Comparison of ENCODE assay signal across 9 mouse cellular contexts in genomic region chr11:112784347-112784902, GRCm38 (mm10). TPM values are rescaled to one million over a fixed set of nuclear protein-coding genes. Genes with fewer than 3 reads are reported as not detected.
DNase-seq lines count a peak whose midpoint lies in the region; ATAC-seq and TF ChIP-seq lines count a peak whose summit lies in the region.
"Had no signal": no experiment of that assay in that cellular context is flagged by ENCODE, and none has a peak within 500 bp of the region (broad histone marks: within the 10 kb centered on the region; RNA-seq: fewer than 3 reads in every experiment).

No protein-coding gene starts in this region.

- TF ChIP-seq EP300 in liver, postnatal 0 days (IDR thresholded peaks at IDR 0.05; ENCODE audit: low read depth) = no peak

- peaks cover 52% of the 10 kb centered on the region for H3K27me3 ChIP-seq in heart, embryonic 12.5 days (replicated peaks)
- no peaks in the 10 kb centered on the region for H3K27me3 ChIP-seq in forebrain, embryonic 16.5 days (replicated peaks; ENCODE audit: control insufficient read depth, insufficient read depth, low read length)
- peaks cover 60% of the 10 kb centered on the region for H3K27me3 ChIP-seq in liver, postnatal 0 days (ENCODE audit: insufficient read depth, low read length)

- H3K27ac ChIP-seq in heart, embryonic 12.5 days (ENCODE audit: poor library complexity, severe bottlenecking) = no peak overlapping the region
- peak overlapping the region; percentile 53 for H3K27ac ChIP-seq in forebrain, embryonic 16.5 days (ENCODE audit: low read length)
- H3K27ac ChIP-seq in liver, postnatal 0 days (ENCODE audit: low read depth) = no peak overlapping the region

- peak overlapping the region; percentile 87 for H3K4me2 ChIP-seq in heart, embryonic 12.5 days
- peak overlapping the region; percentile 80 for H3K4me2 ChIP-seq in forebrain, embryonic 16.5 days (ENCODE audit: low read length)
- peak overlapping the region; percentile 32 for H3K4me2 ChIP-seq in liver, postnatal 0 days (ENCODE audit: low read depth, low read length)

- peaks cover 43% of the 10 kb centered on the region for H3K4me1 ChIP-seq in heart, embryonic 12.5 days (replicated peaks)
- peaks cover 40% of the 10 kb centered on the region for H3K4me1 ChIP-seq in forebrain, embryonic 16.5 days (replicated peaks; ENCODE audit: control insufficient read depth, insufficient read depth, low read length)
- peaks cover 5% of the 10 kb centered on the region for H3K4me1 ChIP-seq in liver, postnatal 0 days (ENCODE audit: insufficient read depth)

- no peaks in the 10 kb centered on the region for H3K9me3 ChIP-seq in heart, embryonic 12.5 days (replicated peaks)
- H3K9me3 ChIP-seq in forebrain, embryonic 16.5 days (ENCODE audit: control insufficient read depth, low read length) = no peaks in the 10 kb centered on the region
- H3K9me3 ChIP-seq in liver, postnatal 0 days (ENCODE audit: low read length) = no peaks in the 10 kb centered on the region

- ATAC-seq in heart, embryonic 12.5 days (ENCODE audit: insufficient number of reproducible peaks, low FRiP score) = no peak
- no peak for ATAC-seq in forebrain, embryonic 16.5 days
- no peak for ATAC-seq in liver, postnatal 0 days

- peak overlapping the region; percentile 61 for H3K4me3 ChIP-seq in heart, embryonic 12.5 days
- H3K4me3 ChIP-seq in forebrain, embryonic 16.5 days (replicated peaks; ENCODE audit: low read length) = peak overlapping the region; percentile 58
- H3K4me3 ChIP-seq in liver, postnatal 0 days (ENCODE audit: low read depth, low read length) = peak overlapping the region; percentile 8; the same call in 1 of the 2 replicates

- DNase-seq in heart, adult 11 months = no peak
- peak; percentile 30 for DNase-seq in ES-CJ7 (ENCODE audit: low read depth, low spot score)
- no peak for DNase-seq in liver, postnatal 0 days
- no peak for DNase-seq in frontal cortex, postnatal 14 days (ENCODE audit: low spot score in 2 of 2)
- no peak for DNase-seq in left cerebral cortex, adult 9 months (ENCODE audit: low spot score in 2 of 2)
- no peak for DNase-seq in frontal cortex, postnatal 25 days (ENCODE audit: low spot score in 2 of 2)
- DNase-seq: cerebellum, adult 9-10 months had no signal

- H3K9ac ChIP-seq in heart, embryonic 12.5 days = peak overlapping the region; percentile 75
- H3K9ac ChIP-seq in forebrain, embryonic 16.5 days (replicated peaks; ENCODE audit: low read depth, low read length) = peak overlapping the region; percentile 56
- H3K9ac ChIP-seq in liver, postnatal 0 days (replicated peaks) = no peak overlapping the region

- WGBS in heart, embryonic 12.5 days = 3% methylated on average over 30 of the region's 30 CpGs
- WGBS in forebrain, embryonic 16.5 days = 2% methylated on average over 30 of the region's 30 CpGs
- 3% methylated on average over 28 of the region's 30 CpGs for WGBS in liver, postnatal 0 days (ENCODE audit: insufficient replicate concordance)

- TF ChIP-seq CTCF in liver, postnatal 0 days (IDR thresholded peaks at IDR 0.05; ENCODE audit: low read depth) = no peak

- no peaks in the 10 kb centered on the region for H3K36me3 ChIP-seq in heart, embryonic 12.5 days
- H3K36me3 ChIP-seq in forebrain, embryonic 16.5 days (ENCODE audit: control insufficient read depth, insufficient read depth) = no peaks in the 10 kb centered on the region
- no peaks in the 10 kb centered on the region for H3K36me3 ChIP-seq in liver, postnatal 0 days (replicated peaks; ENCODE audit: insufficient read depth, low read length)

RNA-seq across cellular contexts. Expression of gene Sox9, which starts 2.4 kb away (rescaled TPM):
- 57.9 and 58.6 TPM in 2 replicates for polyA plus RNA-seq in heart, embryonic 12.5 days (2016; fragmentation: Nextera tagmentation; extraction: Ambion mirVana)
- polyA plus RNA-seq in forebrain, embryonic 16.5 days (2015; fragmentation: Nextera tagmentation; extraction: Ambion mirVana) = 48.4 and 60.3 TPM in 2 replicates
- 2.5 TPM in 2 replicates for polyA plus RNA-seq in liver, postnatal 0 days (2015; fragmentation: Nextera tagmentation; extraction: Ambion mirVana)

Comparison
In these comparisons a context has a peak if more than half of its experiments do, and no peak if none do; other contexts are left out.
1. H3K4me2 ChIP-seq: peak in every context shown above with its lines; median percentile 87 in heart, embryonic 12.5 days; 80 in forebrain, embryonic 16.5 days; 32 in liver, postnatal 0 days.
2. H3K4me3 ChIP-seq: peak in every context shown above with its lines; median percentile 61 in heart, embryonic 12.5 days; 58 in forebrain, embryonic 16.5 days; 8 in liver, postnatal 0 days.
3. RNA of gene Sox9, which starts 2.4 kb away (polyA plus RNA-seq): 57.9 to 58.6 TPM in heart, embryonic 12.5 days and 48.4 to 60.3 TPM in forebrain, embryonic 16.5 days; 2.5 TPM in liver, postnatal 0 days; every median in the first group is over 10 times any median in the second.